Mouse (Mus musculus): ENCODE data around the gene Tnni2. TPM values are rescaled to one million over a fixed set of nuclear protein-coding genes. Genes with fewer than 3 reads are reported as not detected.
"Not testable (repeated sequence)": the region's sequence is repeated elsewhere in the genome, so short reads cannot be mapped to it uniquely, and the experiment has no call there.

The Tnni2 gene
- polyA plus RNA-seq (2017; shearing (Covaris generic)) = not detected

DNA sequence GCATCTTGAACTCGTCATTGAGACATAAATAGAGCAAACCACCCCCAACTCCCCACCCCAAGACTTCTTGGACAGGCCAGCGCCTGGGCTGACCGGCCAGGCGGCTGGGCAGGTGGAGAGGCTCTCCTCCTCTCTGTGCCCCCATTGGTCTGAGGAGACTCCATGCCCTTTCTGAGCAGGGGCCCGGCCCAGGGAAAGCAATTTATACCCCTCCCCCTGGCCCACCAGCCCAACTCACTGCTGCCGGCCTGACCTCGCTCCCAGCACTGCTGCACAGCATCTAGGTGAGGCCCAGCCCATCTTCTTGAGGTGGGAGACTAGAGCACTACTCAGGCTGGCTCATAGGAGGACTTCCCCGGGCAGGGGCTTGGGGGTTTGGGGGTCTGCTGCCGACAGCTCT is at the start of gene Tnni2:
TSS of gene Tnni2 (plus strand) at position 224 of the 400 bp plus-strand sequence.
- no peak for ATAC-seq

DNA sequence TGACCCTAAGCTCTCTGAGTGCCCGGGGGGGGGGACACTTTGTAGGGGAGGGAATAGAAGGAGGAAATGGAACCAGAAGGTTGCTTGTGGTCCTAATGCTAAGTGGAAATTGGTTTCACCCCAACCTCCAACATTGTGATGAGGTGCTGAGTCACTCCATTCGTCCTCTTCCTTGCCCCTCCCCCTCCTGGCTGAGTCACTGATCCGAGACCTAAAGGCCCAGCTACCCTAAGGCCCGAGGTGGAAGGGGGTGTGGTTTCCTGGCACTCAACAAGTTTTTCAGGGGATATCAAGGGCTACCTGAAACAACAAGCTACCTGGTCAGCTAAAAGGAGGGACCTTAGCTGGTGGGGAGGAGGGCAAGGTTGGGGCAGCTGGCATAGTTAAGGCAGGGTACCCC is 48.4 kb upstream of the Tnni2 start:
- ATAC-seq = peak; percentile 60

DNA sequence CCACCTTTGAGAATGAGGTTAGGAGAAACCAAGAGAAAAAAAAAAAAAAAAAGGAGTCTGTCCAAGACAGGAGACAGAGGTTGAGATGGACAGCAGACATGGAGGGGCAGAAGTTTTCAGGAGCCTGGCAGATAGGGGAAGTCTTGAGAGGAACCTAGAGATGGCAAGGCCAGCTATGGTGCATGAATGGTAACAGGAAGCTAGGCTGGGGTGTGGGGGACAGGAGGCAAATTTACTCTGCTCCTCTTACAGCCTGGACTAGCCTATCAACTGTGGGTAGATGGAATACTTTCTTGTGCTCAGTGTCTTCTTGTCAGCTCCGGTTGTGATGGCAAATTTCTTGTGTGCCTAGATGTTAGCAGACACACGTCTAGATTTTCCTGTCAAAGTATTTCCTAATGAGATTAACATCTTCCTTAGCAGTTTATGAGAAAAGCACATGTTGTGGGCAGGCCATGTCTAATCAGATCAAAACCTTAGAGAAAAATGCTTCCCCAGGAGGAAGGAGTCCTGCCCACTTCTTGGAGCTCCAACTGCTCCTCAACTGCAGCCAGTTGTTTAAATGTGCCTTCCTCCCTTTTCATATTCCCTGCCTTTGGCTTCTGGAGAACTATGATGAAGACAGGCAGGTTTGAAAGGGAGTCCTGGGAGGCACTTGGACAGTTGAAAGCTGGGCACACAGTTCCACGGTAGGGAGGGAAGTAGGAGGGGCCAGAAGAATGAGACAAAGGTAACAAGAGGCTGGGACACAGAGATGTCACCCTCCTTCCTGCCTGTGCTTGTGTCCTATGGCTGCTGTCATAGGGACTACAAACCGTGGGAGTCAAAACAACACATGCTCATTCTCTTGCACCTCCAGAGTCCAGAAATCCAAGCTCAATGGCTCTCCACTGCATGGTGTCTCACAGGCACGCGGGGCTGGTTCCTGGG is 47.1 kb upstream of the Tnni2 start:
- no peak for ATAC-seq

DNA sequence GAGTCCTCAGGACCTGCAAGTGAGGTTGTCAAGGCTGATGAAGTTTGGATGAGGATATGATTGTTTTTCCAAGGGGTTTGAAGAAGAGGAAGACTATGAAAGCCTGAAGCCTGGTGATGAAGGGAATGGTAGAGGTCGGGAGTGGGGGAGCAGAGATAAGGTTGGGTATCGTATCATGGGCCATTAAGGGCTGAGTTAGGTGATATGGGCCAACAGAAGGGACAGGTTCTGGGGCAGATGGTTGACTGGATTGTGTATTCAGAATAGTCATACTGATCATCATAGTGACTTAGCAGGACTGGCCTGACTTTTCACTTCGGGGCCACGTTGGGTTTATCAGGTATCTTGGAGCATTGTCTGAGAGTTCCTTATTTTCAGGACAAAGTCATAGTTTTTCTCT is 46.1 kb upstream of the Tnni2 start:
- ATAC-seq = no peak

DNA sequence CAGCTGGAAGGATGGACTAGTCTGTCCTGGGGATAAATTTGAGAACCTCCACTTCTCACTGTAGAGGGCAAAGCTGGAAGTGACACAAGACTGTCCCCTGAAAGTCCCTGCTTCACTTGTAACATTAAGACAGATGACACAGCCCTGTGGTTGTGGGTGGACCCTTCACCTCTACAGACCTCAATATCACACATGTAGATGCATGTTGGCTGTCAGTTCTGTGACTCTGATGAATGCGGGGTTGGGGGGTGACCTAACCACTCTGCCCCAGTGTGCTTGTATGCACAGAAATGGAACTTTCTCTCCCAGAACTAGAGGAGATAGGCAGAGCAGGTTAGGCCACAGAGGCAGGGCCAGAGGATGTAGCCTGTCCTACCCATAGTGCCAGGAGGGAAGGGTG is 45.0 kb upstream of the Tnni2 start:
- no peak for ATAC-seq

DNA sequence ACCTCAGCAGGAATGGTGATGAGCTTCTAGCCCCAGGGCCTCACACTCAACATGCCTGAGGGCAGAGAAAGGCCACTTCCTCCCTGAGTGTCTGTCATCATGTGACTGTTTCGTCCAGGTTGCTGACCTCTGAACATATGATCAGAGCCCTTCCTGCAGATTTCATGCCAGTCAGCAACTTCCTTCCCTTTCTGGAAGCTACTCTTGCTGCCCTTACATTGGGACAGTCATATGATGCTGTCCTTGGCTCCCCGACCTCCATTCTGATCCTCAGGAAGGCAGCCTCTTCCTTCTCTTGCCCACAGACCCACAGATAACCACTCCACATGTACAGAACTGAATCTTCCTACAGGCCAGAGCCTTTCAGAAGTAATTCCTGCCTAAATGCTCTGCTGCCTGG is 43.6 kb upstream of the Tnni2 start:
- ATAC-seq = no peak

DNA sequence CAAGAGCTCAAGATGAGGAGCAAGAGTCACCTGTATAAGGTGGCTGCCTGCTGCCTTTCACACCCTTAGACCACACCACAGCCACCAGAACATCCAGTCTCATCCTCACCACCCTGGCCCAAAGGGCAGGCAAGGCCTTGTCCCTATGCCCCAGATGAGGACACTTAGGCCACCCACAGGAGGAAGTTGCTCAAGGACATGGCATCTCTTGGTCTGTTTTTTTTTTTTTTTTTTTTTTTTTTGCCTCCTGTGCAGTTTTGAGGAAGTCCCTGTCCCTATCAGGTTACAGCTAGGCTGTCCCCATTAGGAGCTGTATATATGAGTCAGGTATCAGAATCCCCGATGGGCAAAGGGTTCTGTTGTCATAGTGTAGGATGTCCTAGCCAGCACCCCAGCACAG is 42.4 kb upstream of the Tnni2 start:
- no peak for ATAC-seq

DNA sequence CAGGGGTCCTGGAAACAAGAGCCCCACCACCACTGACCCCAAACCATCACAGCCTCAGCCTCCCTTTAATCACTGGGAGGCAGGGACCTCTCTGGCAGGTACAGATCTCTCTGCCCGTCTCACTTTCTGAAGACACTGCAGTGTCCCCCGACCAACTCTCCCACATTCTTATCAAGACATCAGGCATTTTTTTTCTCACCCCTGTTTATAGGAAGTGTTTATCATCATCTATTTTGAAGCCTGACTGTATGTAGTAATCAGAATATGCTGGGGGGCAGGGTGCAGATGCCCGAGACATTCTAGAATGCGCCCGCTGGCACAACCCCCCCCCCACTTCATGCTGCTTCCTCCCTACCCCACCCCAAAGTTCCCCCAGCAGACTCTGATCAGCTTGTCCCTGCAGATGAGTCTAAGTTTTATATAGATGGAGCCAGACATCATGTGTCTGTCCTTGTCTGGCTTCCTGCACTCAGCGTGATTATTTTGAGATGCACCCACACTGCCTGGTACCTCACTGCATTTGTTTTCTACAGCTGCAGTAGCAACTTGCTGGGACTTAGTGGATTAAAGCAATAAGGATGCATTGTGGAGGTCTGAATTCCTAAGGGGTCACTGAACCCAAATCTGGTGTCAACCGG is 41.4 kb upstream of the Tnni2 start:
- no peak for ATAC-seq

DNA sequence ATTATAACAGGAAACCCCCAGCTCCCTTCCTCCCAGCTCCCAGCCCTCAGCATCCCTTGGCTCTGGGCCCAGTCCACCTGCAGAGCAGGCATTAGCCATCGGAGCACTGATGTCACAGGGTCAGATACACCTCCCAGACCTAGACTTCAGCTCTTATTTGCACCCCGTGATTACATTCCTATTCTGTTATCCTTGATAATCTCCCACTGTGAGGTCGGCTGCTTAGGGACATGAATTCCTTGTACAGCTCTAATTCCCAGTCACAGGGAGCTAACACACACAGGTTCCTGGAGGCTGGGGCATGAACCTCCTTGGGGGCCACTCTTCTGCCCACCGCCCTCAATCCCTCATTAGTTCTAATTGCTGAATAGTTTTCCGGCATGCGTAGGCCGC is 40.9 kb upstream of the Tnni2 start:
- no peak for ATAC-seq

DNA sequence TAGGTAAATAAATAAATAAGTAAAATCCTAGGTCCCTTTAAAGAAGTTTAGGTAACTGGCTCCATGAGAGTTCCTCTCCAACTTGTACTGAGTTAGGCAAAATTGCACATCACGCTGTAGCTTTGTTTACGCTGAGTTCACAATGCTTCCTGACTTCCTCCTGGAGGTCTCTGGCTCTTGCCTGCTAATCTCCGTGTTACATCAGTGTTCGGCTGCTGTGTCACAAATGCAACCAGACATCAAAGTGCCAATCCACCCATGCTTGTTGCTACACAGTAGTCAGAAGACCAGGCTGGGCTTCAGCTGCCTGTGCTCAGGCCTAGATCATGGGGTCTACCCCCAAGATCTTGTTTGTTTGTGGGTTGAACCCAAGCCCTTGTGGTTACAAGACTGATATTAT is 38.0 kb upstream of the Tnni2 start:
- no peak for ATAC-seq

DNA sequence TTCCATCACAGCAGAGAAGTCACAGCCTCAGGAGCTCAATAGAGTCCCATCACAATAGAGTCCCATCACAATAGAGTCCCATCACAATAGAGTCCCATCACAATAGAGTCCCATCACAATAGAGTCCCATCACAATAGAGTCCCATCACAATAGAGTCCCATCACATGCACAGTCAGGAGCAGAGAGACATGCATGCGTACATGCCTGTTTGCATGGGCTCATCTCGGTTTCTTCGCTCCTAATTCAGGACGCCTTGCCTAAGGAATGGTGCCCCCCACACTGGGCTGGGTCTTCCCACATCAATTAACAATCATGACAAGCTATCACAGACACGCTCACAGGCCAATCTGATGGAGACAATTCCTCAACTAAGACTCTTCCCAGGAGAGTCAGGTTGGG is 36.5 kb upstream of the Tnni2 start:
- not testable (repeated sequence) for ATAC-seq

DNA sequence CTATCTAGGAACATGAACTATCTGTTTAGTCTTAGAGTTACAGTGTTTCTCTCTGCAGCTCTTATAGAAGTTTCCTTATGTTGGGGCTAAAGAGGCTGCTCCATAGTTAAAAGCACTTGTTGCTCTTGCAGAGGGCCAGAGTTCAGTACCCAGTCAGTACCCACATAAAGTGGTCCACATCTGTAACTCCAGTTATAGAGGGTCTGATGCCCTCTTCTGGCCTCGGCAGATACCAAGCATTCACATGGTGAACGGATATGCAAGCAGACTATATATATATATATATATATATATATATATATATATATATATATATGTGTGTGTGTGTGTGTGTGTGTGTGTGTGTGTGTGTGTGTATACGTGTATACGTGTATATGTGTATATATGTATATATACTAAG is 33.7 kb upstream of the Tnni2 start:
- no peak for ATAC-seq

DNA sequence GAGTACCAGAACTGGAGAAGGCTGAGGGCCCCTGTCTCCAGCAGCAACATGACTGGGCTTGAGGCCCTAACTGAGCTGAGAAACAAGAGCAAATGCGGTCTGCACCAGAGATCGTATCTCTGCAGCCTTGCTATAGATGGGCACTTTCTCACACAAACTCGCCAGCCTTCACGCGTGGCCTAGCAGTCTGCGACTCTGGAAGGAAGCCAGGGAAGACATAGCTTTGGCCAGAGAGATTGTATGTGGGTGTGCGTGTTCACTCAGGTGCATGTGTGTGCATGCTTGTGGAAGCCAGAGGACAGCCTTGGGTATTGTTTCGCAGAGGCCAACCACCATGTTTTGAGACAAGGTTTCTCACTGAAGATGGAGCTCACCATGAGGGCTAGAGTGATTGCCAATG is 32.9 kb upstream of the Tnni2 start:
- no peak for ATAC-seq

DNA sequence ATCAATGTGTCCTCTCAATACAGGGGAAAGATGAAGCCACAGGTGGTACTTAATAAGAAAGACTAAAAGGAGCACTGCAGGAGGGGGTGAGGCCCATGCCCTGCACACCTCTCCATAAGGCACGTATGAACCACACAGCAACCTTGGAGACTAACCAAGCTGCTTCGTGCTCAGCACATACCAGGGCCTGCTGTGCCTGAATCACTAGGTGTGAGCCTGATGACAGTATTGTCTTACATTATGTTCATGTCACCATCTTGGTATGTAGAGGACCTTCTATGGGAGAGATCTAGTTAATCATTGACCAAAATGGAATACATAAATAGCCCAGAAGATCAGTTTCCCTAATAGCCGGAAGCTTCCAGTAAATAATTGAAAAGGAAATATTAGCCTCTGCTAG is 32.0 kb upstream of the Tnni2 start:
- no peak for ATAC-seq

DNA sequence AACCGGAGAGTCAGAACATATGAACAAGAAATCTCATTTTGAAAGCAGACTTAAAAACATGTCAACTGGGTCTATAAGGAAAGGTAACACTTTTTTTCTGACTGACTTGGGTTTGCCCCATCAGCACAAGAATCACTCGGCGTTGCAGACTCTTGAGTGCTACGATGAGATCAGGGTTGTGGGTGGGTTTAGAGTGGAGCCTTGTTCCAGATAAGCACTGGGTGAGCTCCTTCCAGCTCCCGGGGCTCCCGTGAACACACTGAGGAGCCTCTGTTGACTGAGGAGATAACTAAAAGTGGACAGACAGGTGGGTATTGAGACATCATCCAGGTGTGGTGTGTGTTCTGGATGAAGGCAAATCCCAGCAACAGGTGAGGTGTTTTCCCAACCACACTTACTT is 28.3 kb upstream of the Tnni2 start:
- ATAC-seq = no peak

DNA sequence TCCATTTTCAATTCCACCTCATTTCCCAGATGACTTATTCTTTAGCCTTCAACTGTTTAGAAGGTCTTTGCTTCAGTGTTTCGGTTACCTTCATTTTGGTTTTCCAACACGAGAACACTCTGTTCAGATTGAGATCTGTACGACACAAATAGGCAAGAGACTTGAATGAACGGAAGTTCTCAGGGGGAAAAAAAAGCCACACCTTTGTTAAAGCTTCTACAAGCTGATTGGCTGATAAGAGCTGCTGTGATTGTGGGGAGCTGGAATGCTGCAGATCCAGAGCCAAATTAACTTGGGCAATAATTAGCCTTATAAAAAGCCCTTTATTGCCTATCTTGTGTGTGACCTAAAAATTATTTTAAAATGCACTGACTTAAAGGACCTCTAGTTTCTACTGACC is 26.3 kb upstream of the Tnni2 start:
- ATAC-seq = no peak

DNA sequence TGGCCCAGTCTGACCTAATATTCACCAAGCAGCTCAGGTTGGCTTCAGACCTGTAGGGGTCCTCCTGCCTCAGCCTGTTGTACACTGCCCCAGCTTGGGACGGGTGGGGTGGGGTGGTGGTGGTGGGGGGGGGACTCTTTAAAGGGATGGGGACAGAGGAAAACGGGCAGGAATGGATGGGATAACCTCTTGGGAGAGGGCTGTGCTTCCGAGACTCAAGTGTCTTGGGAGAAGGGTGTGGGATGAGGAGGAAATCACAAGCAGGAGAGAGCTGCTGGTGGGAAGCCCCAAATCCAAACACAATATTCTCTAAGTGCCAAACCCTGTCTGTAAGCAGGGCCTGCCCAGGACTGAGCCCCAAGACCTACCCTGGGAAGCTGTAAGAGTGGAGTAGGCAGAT is 25.4 kb upstream of the Tnni2 start:
- no peak for ATAC-seq

DNA sequence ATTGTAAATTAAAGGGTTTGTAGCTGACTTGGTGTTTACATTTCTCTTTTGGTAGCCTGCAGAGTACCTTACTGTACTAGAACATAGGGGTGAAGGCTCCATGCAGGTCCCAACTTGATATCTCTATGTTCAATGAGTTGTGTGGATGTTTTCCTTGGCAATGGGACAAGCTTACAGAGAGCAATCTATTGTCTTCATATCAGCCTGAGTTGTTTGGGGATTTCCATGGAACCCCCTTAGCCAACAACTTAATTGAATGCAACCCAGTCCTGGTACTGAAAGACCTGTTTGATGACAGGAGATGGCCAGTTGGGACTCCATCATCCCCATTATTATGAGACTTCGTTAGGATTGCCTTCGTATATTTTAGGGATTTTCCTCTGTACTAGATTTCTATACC is 23.6 kb upstream of the Tnni2 start:
- ATAC-seq = no peak

DNA sequence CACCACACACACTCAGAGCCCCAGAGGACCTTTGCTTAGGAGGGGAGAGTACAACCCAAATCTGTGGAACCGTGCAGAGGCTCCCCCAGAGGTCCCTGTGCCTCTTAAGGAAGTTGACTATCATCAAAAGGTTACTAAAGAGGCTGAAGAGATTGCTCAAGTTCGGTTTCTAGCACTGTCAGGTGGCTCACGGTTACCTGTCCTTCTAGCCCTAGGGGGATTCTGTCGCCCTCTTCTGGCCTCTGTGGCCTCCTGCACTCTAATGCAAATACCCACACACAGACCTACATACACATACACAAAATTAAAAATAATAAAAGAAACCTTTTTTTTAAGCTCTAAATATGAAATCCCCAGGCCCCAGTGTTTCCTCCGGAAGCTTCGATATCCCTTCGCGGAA is 22.9 kb upstream of the Tnni2 start:
- ATAC-seq = no peak

DNA sequence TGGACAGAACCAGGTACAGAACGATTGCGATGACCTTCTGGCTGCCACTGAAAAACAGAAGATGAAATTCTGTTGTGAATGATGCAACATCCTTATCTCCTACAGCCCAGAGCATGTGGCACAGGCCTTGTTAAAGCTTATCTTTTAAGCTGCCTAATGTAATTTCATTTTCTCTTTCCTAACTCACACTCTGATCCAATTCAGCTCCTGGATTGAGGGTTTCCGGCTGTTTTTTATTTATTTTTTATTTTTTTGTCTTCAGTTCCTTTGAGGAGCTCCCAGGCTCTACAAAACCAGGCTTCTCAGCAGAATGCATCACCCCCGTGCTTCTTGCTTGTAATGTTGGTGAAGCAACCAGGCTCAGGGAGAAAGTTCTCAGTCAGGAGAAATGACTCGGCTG is 21.7 kb upstream of the Tnni2 start:
- ATAC-seq = no peak

DNA sequence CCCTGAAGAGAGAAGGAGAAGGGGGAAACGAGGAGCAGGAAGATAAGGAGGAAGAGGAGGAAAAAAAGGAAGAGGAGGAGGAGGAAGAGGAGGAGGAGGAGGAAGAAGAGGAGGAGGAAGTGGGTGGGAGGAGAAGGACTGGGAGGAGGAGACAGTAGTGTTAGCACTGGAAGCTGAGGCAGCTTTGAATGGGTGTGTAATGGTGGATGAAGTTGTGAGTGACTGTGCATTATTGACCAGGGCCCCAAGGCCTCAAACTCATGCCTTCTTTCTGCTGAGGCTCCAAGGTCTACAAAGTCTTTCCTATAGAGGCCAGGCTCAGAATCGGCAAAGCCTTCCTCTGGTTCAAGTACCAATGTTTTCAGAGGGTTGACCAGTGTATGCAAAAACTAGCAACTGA is 19.8 kb upstream of the Tnni2 start:
- no peak for ATAC-seq

DNA sequence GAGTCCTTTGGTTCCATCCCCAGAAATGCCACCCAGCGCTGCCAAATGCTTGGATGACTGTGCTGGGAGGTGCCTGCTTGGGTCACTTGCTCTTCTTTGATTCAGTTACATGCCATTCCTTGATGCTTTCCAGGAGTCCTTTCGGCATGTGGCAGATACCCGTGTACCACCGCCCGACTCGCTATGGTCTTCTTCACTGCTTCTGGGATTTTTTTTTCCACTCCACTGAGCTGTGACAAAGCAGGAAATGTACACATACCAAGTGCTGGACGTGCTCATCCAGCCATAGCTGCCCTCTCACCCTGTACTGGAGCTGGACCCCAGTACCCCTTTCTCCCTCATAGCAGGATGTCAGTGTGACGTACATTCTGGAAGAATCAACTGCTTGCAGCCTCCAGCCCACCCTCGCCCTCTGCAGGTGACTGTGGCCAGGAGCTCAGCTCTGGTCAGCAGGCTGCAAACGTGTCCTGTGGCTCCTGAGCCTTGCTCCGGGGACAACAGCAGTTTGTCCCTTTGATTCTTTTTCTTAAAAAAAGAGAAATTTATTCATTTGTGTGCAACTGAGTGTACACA is 15.9 kb upstream of the Tnni2 start:
- no peak for ATAC-seq

DNA sequence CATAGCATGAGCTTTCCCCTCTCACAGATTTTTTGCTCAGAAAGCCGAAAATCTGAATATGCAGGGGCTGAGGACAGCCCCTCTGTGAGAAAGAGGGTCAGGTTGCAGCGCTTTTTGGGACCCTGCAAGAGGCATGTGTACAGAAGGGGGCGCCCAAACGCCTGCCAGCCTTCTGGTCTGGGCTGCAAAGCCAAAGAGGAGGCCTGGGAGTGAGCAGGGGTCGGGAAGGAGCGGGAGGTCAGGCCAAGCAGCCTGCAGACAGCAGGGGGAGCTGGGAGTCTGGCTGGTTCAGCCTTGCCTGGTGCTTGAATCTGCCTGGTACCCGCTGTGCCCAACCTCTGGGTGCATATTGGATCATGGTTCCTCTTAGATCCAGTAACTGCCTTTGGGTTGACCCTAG is 13.4 kb upstream of the Tnni2 start:
- ATAC-seq = no peak

DNA sequence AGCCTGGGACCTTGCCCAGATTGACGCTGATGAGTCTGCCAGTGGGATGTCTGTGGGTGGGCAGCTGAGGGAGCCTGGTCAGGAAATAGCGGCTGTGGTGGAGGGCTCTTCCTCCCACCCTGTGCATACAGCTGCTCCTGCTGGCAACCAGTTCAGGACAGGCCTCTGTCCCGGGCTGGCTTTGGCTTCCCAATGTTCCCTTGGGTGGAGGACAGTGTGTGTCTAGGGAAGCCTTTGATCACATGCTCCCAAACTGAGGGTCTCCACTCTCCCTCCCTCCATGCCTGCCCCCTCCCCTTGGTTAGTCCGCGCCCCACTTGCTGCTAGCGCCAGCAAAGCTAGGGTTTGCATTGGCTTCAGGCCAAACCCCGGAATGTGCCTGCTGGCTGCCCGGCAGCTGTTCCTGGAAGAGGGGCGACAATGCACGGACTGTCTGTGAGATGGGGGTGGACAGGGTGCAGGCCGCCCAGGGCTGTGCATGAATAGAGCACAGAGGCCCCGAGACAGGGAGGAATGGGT is 11.4 kb upstream of the Tnni2 start:
- no peak for ATAC-seq

Data from activated CD4-positive, CD25-positive, alpha-beta regulatory T cell, adult 4 months (primary cell).